Mouse (Mus musculus) lung, postnatal 0 days (tissue): ENCODE measurements around the gene Cdk4. TPM values are rescaled to one million over a fixed set of nuclear protein-coding genes. Genes with fewer than 3 reads are reported as not detected.
A peak's percentile ranks its signal among the peaks of the same experiment; 100 is the strongest.

Source experiments
- ATAC-seq: fragments of 200-750 bp; cut with Nextera tagmentation; 2 replicates; pipeline ENCODE4 v1.8.0; 2017; ENCODE audit warnings: moderate library complexity
- DNase-seq: peaks from one replicate; pipeline ENCODE4 v3.0.0-alpha.2; 2016; ENCODE audit warnings: low spot score
- H3K27ac ChIP-seq: fragments of 300-500 bp; sonication (generic); 2 replicates; pipeline ENCODE4 v1.5.1; 2014; ENCODE audit warnings: antibody characterized with exemption, mild to moderate bottlenecking, low read length, mixed read lengths
- H3K27me3 ChIP-seq: fragments of 300-500 bp; sonication (generic); replicated peaks from 2 replicates; pipeline ENCODE4 v1.6.1; 2014; ENCODE audit warnings: low read length, mixed read lengths; ENCODE audit not compliant: insufficient read depth
- H3K36me3 ChIP-seq: fragments of 300-500 bp; sonication (generic); 2 replicates; pipeline ENCODE4 v1.6.1; 2014; ENCODE audit warnings: low read length, mixed read lengths; ENCODE audit not compliant: insufficient read depth
- H3K4me1 ChIP-seq: fragments of 300-500 bp; sonication (generic); 2 replicates; pipeline ENCODE4 v1.6.1; 2014; ENCODE audit warnings: antibody characterized with exemption, low read depth, low read length, mixed read lengths; ENCODE audit not compliant: insufficient read depth
- H3K4me2 ChIP-seq: fragments of 300-500 bp; sonication (generic); replicated peaks from 2 replicates; pipeline ENCODE4 v1.6.1; 2014; ENCODE audit warnings: low read depth, mild to moderate bottlenecking, low read length, moderate library complexity, mixed read lengths
- H3K4me3 ChIP-seq: fragments of 300-500 bp; sonication (generic); 2 replicates; pipeline ENCODE4 v1.5.1; 2014; ENCODE audit warnings: low read depth, low read length
- H3K9ac ChIP-seq: fragments of 300-500 bp; sonication (generic); replicated peaks from 2 replicates; pipeline ENCODE4 v1.6.1; 2014; ENCODE audit warnings: low read depth, mild to moderate bottlenecking
- H3K9me3 ChIP-seq: fragments of 300-500 bp; sonication (generic); 2 replicates; pipeline ENCODE4 v1.6.1; 2016; ENCODE audit warnings: low read length, mixed read lengths
- CTCF ChIP-seq: IDR thresholded peaks from 2 replicates; pipeline ENCODE4 v1.5.1; 2016; ENCODE audit warnings: antibody characterized with exemption, mild to moderate bottlenecking
- EP300 ChIP-seq: IDR thresholded peaks from 2 replicates; pipeline ENCODE4 v1.6.1; 2016; ENCODE audit warnings: antibody characterized with exemption, mild to moderate bottlenecking, control low read depth
- WGBS: fragments of 180-500 bp; shearing (Covaris S2); extraction: QIAGEN DNeasy Blood & Tissue Kit; methylation state at CpG from one replicate; pipeline ENCODE4 v1.1.7; 2014; 5-methylcytosine and 5-hydroxymethylcytosine counted together
- polyA plus RNA-seq: library from polyadenylated mRNA; unstranded; fragments of >200 nt; fragmentation: Nextera tagmentation; extraction: Ambion mirVana; gene quantifications from 2 replicates; pipeline ENCODE4 v1.2.1, GENCODE M21; 2015

Gene Cdk4
- polyA plus RNA-seq, 1 experiment from 2014 or later = 362 TPM

DNA sequence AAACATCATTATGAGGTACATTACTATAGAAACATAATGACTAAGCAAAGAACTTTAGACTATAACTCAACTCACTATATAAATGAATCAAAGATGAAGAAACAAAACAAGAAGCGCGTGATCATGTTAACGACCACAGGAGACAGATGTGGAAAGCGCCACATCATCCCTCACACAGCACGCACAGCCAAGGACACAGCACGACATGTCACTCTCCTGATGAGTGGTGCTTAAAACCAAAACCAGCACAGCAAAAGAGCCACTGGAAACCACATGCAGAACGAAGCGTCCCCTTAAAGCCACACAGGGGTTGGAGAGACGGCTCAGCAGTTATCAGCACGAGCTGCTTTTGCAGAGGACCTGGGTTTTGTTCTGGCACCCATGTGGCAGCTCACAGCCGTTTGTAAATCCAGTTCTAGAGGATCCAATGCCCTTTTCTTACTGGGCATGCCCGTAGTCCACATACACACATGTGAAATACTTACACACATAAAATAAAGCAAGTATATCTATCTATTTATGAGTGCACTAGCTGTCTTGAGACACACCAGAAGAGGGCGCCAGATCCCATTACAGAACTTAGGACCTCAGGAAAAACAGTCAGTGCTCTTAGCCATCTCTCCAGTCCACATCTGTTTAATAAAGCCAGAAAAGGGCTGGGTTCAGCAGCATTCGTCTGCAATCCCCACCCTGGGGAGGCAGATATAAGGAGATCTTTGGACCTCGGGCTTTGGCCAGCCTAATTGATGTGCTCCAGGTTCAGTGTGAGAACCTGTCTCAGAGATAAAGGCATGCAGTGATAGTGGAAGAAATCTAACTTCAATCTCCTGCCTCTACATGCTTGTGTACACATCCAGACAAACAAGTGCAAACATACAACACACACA, 47.9 kb downstream of the Cdk4 start:
- Histone ChIP-seq H3K27me3 (no peaks in the 10 kb centered on the region), H3K4me1 (no peaks in the 10 kb centered on the region), H3K9me3 (no peaks in the 10 kb centered on the region), H3K9ac (no peak overlapping the region), H3K4me2 (no peak overlapping the region), H3K4me3 (no peak overlapping the region), H3K36me3 (peaks cover 6% of the 10 kb centered on the region; the same call in 1 of the 2 replicates), H3K27ac (no peak overlapping the region)
- DNase-seq (no peak), ATAC-seq (no peak)
- TF ChIP-seq CTCF (peak; percentile 34), EP300 (no peak)
- 85% methylated on average over 15 of the region's 15 CpGs for WGBS

DNA sequence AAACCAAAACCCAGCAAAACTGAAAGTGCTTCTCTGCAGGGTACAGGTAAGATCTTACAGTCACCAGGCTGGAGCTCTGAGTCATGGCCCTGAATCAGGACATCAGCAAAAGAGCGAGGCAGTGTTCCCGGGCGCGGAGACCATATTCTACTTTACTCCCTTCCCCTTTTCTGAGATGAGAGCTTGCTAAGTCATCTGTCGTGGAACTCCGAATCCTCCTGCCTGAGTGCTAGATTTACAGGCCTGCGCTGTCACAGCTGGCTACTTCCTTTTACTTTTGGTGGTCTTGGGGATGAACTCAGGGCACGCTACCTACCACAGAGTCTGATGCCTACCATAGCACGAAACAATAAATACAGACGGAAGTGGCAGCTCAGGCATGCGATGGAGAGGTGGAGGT, 51.1 kb downstream of the Cdk4 start:
- no peak for ATAC-seq
- Histone ChIP-seq H3K27ac (no peak overlapping the region), H3K4me2 (no peak overlapping the region), H3K9ac (no peak overlapping the region), H3K4me1 (no peaks in the 10 kb centered on the region), H3K9me3 (no peaks in the 10 kb centered on the region), H3K27me3 (no peaks in the 10 kb centered on the region), H3K4me3 (no peak overlapping the region), H3K36me3 (peaks cover 29% of the 10 kb centered on the region)
- WGBS = 82% methylated on average over 11 of the region's 11 CpGs
- no peak for DNase-seq
- TF ChIP-seq CTCF (no peak), EP300 (no peak)

DNA sequence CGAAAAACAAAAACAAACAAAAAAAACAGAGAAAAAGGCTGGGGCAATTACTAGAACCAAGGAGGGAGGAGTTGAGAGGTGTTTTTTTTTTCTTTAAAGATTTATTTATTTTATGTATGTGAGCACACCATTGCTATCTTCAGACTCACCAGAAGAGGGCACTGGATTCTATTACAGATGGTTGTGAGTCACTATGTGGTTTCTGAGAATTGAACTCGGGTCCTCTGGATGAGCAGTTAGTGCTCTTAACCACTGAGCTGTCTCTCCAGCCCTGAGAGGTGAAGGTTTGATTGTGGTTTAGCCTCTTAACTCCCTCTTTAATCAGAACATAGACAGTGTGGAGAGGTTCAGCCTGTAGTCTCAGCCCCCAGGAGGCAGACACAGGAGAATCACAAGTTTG, 51.7 kb downstream of the Cdk4 start:
- no peak for ATAC-seq
- no peak overlapping the region for H3K4me2 ChIP-seq
- H3K36me3 ChIP-seq = peaks cover 33% of the 10 kb centered on the region
- H3K4me1 ChIP-seq = no peaks in the 10 kb centered on the region
- no peak for TF ChIP-seq EP300
- TF ChIP-seq CTCF = peak; percentile 54
- H3K4me3 ChIP-seq = no peak overlapping the region
- no peak overlapping the region for H3K9ac ChIP-seq
- peak; percentile 49 for DNase-seq
- H3K27me3 ChIP-seq = no peaks in the 10 kb centered on the region
- 86% methylated on average over 2 of the region's 2 CpGs for WGBS
- no peaks in the 10 kb centered on the region for H3K9me3 ChIP-seq
- H3K27ac ChIP-seq = no peak overlapping the region

Other genes starting within 250 kb of the Cdk4 start
- 6.7 and 7.4 TPM in 2 replicates for gene Atp23, start 162.2 kb upstream of the Cdk4 start, polyA plus RNA-seq
- 63.9 and 67.9 TPM in 2 replicates for gene Ctdsp2, start 84.8 kb upstream of the Cdk4 start, polyA plus RNA-seq
- gene Avil, start 62.8 kb upstream of the Cdk4 start, polyA plus RNA-seq = 0.13 and 0.15 TPM in 2 replicates
- gene Tsfm, start 32.7 kb upstream of the Cdk4 start, polyA plus RNA-seq = 39.1 and 42.3 TPM in 2 replicates
- gene Mettl1, start 22.1 kb upstream of the Cdk4 start, polyA plus RNA-seq = 12.9 and 13.6 TPM in 2 replicates
- 0.27 and 0.30 TPM in 2 replicates for gene Eef1akmt3, start 22.0 kb upstream of the Cdk4 start, polyA plus RNA-seq
- 0.13 TPM in 1 of 2 replicates, not detected in the other for gene Cyp27b1, start 15.3 kb upstream of the Cdk4 start, polyA plus RNA-seq
- 0.63 and 0.86 TPM in 2 replicates for gene March9, start 3.4 kb upstream of the Cdk4 start, polyA plus RNA-seq
- 99.5 and 110 TPM in 2 replicates for gene Tspan31, start 6.7 kb downstream of the Cdk4 start, polyA plus RNA-seq
- 0.04 and 0.32 TPM in 2 replicates for gene Agap2, start 11.8 kb downstream of the Cdk4 start, polyA plus RNA-seq
- gene Os9, start 57.6 kb downstream of the Cdk4 start, polyA plus RNA-seq = 112 and 113 TPM in 2 replicates
- gene B4galnt1, start 101.7 kb downstream of the Cdk4 start, polyA plus RNA-seq = 9.1 and 9.6 TPM in 2 replicates
- 1.0 and 1.1 TPM in 2 replicates for gene Slc26a10, start 117.1 kb downstream of the Cdk4 start, polyA plus RNA-seq
- gene Arhgef25, start 126.5 kb downstream of the Cdk4 start, polyA plus RNA-seq = 27.9 and 37.1 TPM in 2 replicates
- gene Dtx3, start 132.2 kb downstream of the Cdk4 start, polyA plus RNA-seq = 47.5 and 47.8 TPM in 2 replicates
- 31.0 and 35.1 TPM in 2 replicates for gene Pip4k2c, start 148.1 kb downstream of the Cdk4 start, polyA plus RNA-seq
- 0.12 and 0.25 TPM in 2 replicates for gene Kif5a, start 199.8 kb downstream of the Cdk4 start, polyA plus RNA-seq
- gene Dctn2, start 202.8 kb downstream of the Cdk4 start, polyA plus RNA-seq = 198 and 204 TPM in 2 replicates
- 13.5 and 14.2 TPM in 2 replicates for gene Mbd6, start 225.5 kb downstream of the Cdk4 start, polyA plus RNA-seq
- 61.1 and 63.1 TPM in 2 replicates for gene Mars, start 248.3 kb downstream of the Cdk4 start, polyA plus RNA-seq